Mouse (Mus musculus) E14TG2a.4 (cell line): ENCODE measurements around the gene Mmp21.
A peak's percentile ranks its signal among the peaks of the same experiment; 100 is the strongest.

Experiments
- CTCF ChIP-seq: conservative IDR thresholded peaks from 2 replicates; pipeline ENCODE4 v1.5.1; 2014; ENCODE audit warnings: low read length
- NANOG ChIP-seq: IDR thresholded peaks from 2 replicates; pipeline ENCODE4 v1.6.1; 2014; ENCODE audit warnings: borderline replicate concordance, low read length, mixed read lengths
- POU5F1 ChIP-seq: IDR thresholded peaks from 2 replicates; pipeline ENCODE4 v1.6.1; 2014; ENCODE audit warnings: low read length, borderline replicate concordance

- TF ChIP-seq CTCF = peak; percentile 85
- no peak for TF ChIP-seq NANOG
- TF ChIP-seq POU5F1 = no peak
Observed at GRCm38 (mm10) chr7:133632476-133632875, 47.4 kb downstream of the Mmp21 start.
